Mouse (Mus musculus) adrenal gland, postnatal 4 days (tissue): ENCODE measurements around the gene Tmem165. TPM values are rescaled to one million over a fixed set of nuclear protein-coding genes. Genes with fewer than 3 reads are reported as not detected.

Experiments used
- DNase-seq, 2 experiments: peaks; one replicate each; pipeline ENCODE4 v3.0.0; 2021 to 2022; ENCODE audit warnings: low spot score in 2 of 2, mixed read lengths in 2 of 2
- total RNA-seq, 2 experiments: library from RNA; stranded (reverse); gene quantifications; 2 replicates each; pipeline ENCODE4 v1.2.3; 2021

Gene Tmem165
- total RNA-seq, 2 experiments from 2014 or later, result 68.4 to 68.7 TPM

DNA sequence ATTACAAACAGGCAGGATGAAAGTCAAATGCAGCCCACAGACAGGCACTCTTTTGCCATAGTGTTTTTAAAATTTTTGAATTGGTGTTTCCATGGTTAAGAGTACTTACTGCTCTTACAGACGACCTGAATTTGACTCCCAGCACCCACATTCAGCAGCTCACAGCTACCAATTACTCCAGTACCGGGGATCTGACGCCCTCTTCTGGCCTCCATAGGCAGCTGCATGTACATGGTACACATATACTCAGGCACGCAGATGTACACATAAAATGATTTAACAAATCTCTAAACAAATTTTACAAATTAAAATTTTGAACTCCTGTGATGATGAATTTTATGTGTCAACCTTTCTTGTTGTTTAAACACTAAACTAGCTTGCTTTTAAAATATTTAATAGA lies 13.2 kb upstream of the Tmem165 start:
- no peak for DNase-seq

DNA sequence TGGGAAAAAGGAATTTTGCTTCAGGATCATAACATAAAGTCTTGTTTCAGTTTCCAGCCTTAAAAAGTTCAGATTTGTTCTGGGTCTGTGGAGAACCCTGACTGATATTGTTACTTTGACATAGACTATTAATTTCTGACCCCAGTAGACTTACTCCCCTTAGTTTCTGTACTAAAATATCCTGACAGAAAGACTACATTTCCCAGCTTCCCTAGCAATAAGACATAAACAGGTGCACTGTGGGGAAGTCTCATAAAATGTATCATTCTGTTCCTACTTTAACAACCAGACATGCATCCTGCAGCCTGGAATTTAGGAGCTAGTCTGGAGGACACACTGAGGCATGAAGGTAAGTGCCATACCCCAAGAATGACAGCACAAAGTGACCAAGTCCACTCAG lies 12.6 kb upstream of the Tmem165 start:
- no peak for DNase-seq

DNA sequence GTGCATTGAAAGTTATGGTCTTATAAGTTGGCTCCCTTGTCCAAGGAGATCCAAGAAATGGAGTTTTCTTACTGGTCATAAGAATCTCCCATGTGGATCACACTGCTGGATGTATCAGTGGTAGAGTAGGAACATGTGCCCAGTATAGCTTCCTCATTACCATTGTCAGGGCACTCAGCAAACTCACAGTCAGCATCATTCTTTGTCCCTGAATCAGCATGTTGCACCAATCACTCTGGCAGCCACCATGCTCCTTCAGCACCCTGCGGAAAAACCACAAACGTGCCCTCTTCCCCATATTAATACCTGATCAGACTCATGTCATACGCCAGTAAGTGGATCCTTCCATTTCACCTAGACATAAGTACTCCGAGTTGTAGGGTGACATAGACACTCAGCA lies 8.6 kb upstream of the Tmem165 start:
- DNase-seq, result no peak

DNA sequence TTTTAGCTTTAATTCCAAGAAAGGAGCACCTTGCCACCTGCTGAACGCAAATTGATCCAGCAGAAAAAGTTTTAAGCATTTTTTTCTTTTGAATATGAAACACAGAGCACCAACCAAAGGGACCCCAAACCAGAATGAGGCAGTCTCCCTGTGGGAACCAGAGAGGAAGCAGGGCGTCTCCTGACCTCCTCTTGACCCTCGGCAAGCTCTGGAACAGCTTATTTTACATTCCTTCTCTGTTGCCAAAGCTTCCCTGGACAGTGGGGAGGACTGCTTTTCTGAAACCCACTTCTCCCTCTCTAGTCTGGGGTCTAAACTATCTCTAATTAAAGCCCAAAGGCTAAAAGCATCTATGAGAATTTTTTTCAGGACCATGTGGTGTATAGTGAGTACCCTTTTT lies 7.3 kb upstream of the Tmem165 start:
- DNase-seq, result no peak

DNA sequence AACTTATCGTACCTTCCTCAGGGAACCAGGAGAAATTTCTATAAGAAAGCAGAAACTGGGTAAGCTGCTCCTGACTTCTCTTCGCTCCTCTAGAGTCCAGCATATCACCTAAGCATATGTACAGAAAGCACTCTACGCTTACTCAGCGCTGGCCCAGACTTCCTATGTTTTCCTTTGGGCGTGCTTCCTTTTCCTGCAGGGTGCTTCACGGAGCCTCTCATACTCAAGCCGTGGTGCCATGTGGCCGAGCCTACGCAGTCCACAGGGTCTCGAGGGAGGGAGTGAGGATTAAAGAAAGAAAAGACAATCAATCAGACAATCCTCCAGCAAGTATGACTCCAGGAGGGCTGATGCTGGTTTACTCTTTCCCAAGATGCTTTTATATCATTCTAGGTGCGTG lies 6.8 kb upstream of the Tmem165 start:
- DNase-seq, result no peak

DNA sequence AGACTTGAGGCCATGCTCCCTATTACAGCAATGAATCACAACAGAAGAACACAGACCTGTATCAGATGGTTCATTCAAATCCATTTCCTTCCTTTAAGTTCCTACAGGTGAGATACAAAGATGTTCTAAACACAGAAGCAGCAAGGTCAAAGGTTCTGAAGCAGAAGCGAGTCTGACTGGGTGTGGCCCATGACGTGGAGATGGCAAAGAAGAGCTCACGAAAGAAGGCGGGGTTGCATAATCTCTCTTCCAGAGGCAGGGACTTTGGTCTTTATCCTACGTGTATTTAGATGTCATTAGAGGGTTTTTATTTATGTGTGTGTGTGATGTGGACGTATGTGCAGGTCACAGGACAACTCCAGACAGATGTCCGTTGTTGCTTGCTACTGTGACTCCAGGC lies 6.0 kb upstream of the Tmem165 start:
- no peak for DNase-seq

DNA sequence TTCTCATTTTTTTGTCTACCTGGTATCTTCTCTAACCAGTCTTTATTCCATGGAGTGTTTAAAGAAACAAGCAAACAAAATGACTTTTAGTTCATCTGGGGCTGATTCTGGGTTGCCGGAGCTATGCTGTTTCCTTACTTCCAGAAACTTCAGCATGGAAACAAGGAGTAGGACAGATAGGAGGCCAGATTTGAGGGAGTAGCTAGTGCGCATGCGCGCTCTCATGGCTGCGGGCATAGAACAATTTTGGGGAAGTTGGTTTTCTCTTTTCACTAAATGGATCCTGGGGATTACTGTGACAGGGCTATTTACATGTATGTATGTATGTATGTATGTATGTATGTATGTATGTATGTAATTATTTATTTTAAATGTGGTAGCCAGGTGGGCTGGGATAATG lies 4.5 kb upstream of the Tmem165 start:
- no peak for DNase-seq

DNA sequence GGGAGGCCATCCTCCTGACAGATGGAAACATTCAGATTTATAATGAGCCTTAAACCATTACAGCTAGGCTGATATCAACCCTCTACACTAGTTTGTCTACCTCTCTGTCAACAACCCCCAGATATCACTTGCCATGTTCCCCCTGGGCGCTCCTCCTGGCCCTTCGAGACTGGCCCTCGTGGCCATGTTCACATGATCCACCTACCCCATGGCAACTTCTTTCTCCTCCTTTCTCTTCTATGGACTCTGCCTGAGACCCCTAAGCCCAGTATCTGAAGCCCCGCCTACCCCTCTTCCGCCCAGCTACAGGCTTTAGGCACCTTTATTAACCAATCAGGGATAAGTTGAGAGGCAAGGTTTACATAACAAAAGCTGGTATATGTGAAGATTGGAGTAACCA lies 3.9 kb upstream of the Tmem165 start:
- no peak for DNase-seq

DNA sequence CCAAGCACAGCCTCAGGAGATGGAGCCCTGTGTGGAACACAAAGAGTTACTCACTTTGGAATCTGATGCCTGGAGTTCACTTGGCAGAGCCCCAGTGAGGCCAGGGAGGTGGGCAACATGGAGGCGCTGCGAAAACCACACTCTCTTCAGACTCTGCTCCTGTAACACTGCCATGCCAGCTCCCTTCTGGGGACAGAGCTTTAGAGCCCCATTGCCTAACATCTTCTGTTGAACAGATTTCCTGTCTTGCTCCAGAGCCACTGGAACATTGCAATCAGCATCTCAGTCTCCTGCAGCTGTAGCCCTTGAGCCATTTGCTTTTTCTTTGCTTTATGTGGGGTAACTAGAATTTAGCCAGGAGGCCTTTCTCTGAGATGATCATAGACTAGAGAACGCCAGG lies 1.4 kb upstream of the Tmem165 start:
- no peak for DNase-seq

DNA sequence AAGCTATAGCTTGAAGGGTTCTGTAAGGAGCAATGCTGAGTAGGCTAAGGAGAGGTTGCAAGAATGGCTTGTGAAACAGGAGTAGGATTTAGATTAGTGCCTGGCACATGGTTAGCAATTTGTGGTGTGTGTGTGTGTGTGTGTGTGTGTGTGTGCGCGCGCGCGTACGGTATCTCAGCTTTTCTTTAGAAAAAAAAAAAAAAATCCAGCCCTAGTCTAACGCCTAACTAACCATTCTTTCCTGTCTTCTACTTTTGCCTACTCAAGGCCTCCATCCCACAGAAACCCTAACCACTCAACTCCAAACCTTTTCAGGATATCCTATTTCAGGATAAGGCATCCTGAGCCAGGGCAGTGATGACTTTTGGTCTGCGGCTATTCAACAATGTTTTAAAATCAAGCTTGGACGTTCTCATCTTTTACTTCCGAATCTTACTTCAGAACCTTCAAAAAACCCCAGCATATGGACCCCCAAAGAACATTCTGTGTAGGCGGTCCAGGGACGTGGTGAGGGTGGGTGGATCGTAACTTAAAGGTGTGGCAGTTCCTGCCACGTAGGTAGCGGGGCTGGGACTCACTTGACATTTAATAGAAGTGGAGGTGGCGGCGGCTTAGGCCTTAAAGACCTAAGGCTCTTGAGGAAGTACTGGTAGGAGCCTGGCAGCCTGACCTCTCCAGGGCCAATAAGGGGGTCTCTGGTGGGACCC lies 484 bp upstream of the Tmem165 start:
- no peak for DNase-seq

DNA sequence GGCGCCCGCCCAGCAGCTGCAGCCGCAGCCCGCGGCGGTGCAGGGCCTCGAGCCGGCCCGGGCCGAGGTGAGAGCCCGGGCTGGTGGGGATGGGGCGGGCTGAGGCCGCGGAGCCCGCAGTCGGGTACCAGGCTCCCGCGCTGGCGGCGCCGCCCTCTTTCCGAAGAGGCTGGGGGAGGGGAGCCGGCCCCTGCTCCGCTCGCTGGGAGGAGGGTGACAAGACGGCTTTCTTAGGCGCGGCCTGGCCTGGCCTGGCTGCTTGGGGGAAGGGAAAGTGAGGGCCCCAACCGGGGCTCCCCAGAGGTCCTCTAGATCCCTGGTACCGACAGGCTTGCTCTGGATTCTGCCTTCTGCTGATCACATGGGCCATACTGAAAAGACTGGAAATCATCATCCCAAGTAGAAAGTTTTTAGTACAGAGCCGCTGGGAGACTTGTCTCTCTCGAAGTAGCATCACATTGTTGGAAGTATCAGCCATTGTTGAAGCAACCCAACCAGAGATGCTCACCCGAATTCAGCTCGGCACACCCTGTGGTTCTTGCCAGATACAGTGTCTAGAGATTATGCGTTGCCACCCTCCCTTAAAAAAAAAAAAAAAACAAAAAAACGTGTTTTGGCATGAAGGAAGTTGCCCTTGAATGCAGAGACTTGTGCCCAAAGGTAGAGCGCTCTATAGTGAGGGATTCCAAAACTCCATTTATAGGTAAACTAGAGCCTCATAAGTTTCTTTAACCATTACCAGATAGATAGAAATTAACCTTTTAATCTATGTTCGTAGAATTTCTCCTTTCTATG lies 803 bp downstream of the Tmem165 start:
- peak; percentile 39 to 40 for DNase-seq

DNA sequence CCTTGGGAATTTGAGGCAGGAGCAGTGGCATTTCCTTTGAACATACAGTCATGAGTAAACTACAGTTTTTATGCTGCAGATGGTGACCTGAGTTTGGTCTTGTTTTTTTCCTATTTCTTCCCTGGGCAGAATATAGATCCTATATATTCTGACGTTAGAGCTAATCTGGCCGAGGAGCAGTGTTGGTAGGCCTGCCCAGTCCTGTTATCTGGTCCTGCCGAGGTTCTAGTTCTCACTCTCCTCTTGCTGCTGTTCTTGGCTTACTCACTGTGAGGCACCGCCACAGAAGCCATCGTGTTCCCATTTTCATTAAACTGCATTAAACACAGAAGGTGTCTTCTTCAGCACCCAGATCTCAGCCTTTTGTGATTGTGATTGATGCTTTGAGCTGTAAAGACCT lies 4.2 kb downstream of the Tmem165 start:
- DNase-seq, result no peak

DNA sequence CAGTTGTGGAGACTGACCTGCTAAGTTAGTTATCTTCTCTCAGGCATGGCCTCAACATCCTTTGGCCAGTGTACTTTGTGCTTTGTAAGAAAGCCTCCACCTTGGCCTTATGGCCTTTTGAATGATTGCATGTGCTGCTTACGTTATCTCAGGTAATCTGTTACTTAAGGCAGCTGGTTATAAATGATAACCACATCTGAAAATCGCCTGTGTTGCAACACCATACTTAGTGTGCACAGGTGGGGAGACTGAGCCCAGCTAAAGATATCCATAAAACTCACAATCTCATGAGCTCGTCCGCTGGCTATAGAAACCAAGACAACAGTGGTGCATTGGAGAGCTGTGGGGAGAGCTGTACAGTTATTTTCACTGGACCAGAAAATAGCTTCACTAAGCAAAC lies 6.9 kb downstream of the Tmem165 start:
- DNase-seq, result no peak

DNA sequence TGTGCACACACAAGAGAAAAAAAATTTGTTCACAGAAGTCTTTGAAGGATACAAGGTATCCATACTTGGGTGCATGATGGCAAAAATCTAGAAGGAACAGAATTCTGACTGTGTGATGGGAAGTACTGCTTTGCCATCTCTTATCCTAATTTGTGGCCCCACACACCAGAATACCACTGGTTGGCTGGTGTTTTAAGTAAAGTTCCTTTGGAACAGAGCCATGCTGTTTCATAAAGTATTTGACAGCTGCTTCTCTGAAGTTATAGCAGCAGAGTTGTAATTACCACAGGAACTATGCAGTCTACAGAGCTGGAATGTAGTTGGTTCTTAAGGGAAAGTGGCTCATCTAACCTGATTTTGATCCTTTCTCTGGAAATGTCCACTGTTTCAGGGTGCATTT lies 9.4 kb downstream of the Tmem165 start:
- DNase-seq, result no peak

DNA sequence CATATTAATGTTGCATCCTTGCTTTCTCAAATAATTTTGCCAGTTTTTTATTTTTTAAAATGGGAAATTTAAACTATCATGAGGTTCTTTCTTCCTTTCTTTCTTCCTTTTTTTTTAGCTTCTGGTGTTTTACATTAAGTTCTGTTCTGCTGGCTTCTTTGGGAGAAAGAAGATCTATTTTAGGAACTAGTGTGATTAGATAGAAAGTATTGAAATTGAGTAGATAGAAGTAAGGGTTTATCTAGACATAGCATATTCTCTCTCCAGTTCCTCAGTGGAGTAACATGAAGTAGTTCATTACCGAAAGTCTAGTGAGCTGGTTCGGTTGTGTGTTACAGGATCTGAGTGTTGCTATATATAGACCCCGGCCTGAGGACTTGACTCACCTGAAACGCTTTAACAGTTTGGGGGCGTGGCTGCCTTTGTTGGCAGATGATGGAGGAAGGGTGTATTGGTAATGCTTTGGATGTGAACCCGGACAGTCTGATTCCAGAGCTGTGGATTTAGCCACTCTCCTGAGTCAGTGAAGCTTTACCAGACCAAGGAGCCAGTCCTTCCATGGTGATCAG lies 10.8 kb downstream of the Tmem165 start:
- no peak for DNase-seq

DNA sequence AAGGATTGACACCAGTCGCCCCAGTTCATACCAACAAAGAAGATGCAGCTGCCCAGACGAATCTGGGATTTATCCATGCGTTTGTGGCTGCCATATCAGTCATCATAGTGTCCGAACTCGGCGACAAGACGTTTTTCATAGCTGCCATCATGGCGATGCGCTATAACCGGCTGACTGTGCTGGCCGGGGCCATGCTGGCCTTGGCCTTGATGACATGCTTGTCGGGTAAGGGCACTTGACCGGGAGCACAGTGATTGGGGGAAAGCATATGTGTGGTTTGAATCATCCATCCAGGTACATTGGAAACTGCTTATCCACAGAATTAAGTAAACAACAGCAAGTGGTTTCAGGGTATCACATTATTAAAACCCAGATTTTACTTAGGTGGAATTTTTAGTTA lies 15.7 kb downstream of the Tmem165 start:
- no peak for DNase-seq

DNA sequence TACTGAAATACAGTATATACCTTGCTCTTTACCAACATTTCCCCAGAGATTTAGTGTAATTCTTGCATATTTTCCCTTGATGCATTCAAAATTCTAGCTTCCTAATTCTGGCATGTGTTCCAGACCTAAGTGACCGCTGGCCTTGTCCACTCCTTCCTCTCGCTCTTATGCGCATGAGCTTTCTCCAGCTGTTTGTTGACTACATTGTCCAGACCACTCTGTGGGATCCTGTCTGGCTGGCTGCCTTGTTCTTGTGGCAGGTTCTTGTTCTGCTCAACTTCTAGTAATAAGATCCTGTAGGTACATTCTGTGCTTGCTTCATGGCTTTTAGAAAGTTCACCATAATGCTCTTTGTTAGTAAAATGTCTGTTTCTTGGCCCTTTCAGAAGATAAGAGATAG lies 19.5 kb downstream of the Tmem165 start:
- DNase-seq, result no peak

DNA sequence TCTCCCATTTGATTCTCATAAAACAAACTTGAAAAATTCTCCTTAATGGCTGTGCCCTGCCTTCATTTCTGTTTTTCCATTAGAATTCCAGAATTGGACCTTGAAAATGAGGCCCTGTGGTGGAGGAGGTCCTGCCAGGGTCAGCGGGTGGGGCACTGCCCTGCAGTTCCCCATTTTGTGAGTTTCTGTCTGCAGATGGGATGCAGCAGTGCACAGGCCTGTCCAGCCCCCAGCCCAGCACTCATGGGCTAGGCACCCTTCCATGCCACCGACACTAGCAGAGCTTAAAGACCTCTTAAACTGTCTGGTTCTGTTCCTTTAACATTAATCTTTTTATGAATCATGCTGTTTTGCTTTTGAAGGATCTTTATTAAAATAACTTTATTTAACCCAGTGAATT lies 22.2 kb downstream of the Tmem165 start:
- DNase-seq, result no peak

DNA sequence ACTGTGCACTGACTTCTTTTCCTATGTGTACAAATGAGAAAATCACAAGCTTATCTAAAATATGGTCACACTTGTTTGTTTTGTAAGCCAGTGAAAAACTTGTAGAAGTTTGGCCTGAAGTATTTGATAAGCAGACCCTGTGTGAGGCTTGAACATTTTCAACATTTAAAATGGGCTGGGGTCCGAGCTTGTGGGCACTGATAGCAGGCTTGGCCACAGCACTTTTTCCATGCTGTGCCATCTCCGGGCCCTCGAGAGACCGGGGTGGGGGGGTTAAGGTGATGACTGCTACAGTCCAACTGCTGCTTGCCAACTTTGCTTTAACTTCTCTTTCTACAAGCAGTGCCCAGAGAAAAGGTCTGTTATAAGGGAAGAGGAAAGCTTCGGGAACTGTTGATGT lies 24.4 kb downstream of the Tmem165 start:
- DNase-seq, result no peak

DNA sequence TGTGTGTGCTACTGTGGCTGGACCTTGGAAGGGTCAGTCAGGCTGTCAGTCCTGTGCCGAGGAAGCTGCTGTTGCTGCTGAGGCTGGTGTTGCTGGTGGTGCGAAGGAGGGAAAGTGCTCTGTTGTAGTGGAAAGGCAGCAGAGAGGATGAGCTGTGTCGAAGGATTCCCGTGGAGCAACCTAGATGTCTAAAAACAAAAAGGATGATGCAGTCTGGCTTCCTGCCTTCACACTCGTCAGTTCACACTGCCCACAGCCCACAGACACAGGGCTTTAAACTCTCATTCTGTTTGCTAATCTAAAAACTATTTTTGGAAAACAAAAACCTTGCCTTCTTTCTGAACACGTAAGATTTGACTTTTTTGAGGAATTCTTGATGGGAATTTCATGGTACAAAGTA lies 33.0 kb downstream of the Tmem165 start:
- no peak for DNase-seq

DNA sequence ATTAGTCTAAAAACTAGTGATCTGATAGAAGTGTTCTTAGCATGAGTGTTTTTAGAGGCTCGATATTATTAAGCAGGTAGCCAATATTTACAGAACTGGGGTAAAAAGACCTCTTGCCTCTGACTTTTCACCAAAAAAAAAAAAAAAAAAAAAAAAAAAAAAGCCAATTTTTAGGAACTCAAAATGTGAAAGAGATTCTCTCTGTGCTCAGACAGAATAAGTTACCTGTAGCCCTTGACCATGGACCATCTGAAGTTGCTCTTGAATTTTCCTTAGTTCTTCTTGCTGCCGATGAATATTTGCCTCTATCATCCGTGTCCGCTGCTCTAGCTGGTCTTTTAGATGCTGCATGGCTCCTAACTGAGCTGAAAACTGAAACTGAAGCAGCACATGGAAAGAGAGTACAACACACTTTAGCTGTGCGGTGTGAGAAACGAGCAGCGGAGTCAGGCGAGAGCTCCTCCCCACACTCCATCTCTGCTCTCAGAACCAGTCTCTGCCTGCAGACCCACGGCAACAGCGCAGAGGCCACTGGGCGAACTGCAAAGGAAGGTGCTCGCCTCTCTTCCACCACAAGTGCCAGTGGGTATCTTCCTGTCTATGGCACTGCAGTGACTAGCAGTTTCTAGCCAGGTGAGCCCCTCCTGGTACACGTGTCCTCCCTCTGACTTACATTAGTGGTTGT lies 47.6 kb downstream of the Tmem165 start:
- no peak for DNase-seq

DNA sequence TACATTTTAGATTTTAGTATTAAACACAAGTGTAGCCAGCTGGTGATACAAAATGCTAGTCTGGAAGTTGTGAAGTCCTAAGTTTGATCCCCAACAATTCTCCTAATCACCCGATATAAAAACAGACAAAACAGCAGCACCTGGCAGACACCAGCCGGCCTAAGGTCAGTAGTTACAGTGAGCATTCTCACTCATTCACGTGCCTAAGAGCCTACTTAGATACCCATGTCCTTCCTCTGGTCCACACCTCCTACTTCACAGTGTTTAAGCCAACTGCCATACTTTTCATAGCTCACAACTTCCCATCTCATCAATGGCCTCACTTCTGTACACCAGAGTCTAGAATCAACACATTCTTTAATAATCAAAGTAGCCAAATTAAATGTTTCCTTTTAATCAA lies 59.6 kb downstream of the Tmem165 start:
- no peak for DNase-seq
